Mouse (Mus musculus) stomach, embryonic 16.5 days (tissue): ENCODE data around the gene Btbd9. TPM values are rescaled to one million over a fixed set of nuclear protein-coding genes. Genes with fewer than 3 reads are reported as not detected.
A peak's percentile ranks its signal among the peaks of the same experiment; 100 is the strongest.
"Not testable (repeated sequence)": the region's sequence is repeated elsewhere in the genome, so short reads cannot be mapped to it uniquely, and the experiment has no call there.

Experiments used
- ATAC-seq: fragments of 200-750 bp; cut with Nextera tagmentation; 2 replicates; pipeline ENCODE4 v1.8.0; 2017; ENCODE audit warnings: moderate number of reproducible peaks, moderate TSS enrichment; ENCODE audit not compliant: insufficient read depth, low FRiP score
- H3K27ac ChIP-seq: fragments of 300-500 bp; sonication (generic); 2 replicates; pipeline ENCODE4 v1.5.1; 2014; ENCODE audit warnings: low read length
- H3K27me3 ChIP-seq: fragments of 300-500 bp; sonication (generic); 2 replicates; pipeline ENCODE4 v1.6.1; 2014; ENCODE audit warnings: low read length, control low read depth, mixed read lengths; ENCODE audit not compliant: control insufficient read depth, insufficient read depth
- H3K36me3 ChIP-seq: fragments of 300-500 bp; sonication (generic); 2 replicates; pipeline ENCODE4 v1.6.1; 2014; ENCODE audit warnings: low read length; ENCODE audit not compliant: control insufficient read depth, insufficient read depth
- H3K4me1 ChIP-seq: fragments of 300-500 bp; sonication (generic); 2 replicates; pipeline ENCODE4 v1.6.1; 2014; ENCODE audit warnings: low read length, control low read depth, mixed read lengths; ENCODE audit not compliant: control insufficient read depth, insufficient read depth
- H3K4me2 ChIP-seq: fragments of 300-500 bp; sonication (generic); 2 replicates; pipeline ENCODE4 v1.6.1; 2014; ENCODE audit warnings: low read depth, low read length, mixed read lengths
- H3K4me3 ChIP-seq: fragments of 300-500 bp; sonication (generic); replicated peaks from 2 replicates; pipeline ENCODE4 v1.5.1; 2014; ENCODE audit warnings: mild to moderate bottlenecking, low read length
- H3K9ac ChIP-seq: fragments of 300-500 bp; sonication (generic); 2 replicates; pipeline ENCODE4 v1.6.1; 2014; ENCODE audit warnings: low read length
- H3K9me3 ChIP-seq: fragments of 300-500 bp; sonication (generic); replicated peaks from 2 replicates; pipeline ENCODE4 v1.6.1; 2016; ENCODE audit warnings: low read length, control low read depth; ENCODE audit not compliant: control insufficient read depth
- WGBS: fragments of 180-500 bp; shearing (Covaris S2); extraction: QIAGEN DNeasy Blood & Tissue Kit; methylation state at CpG from one replicate; pipeline ENCODE4 v1.1.7; 2014; 5-methylcytosine and 5-hydroxymethylcytosine counted together
- polyA plus RNA-seq: library from polyadenylated mRNA; unstranded; fragments of >200 nt; fragmentation: Nextera tagmentation; extraction: Ambion mirVana; gene quantifications from 2 replicates; pipeline ENCODE4 v1.2.1, GENCODE M21; 2015

Btbd9 gene
- 51.6 and 52.0 TPM in 2 replicates for polyA plus RNA-seq

- peak within 1 kb of the TSS; percentile 80 for H3K9ac ChIP-seq
- no peaks in the 10 kb centered on the region for H3K27me3 ChIP-seq
- no peaks in the 10 kb centered on the region for H3K9me3 ChIP-seq
- H3K4me3 ChIP-seq, result peak within 1 kb of the TSS; percentile 68
- peaks cover 15% of the 10 kb centered on the region for H3K4me1 ChIP-seq
- ATAC-seq, result peak; percentile 91
- peak within 1 kb of the TSS; percentile 87 for H3K4me2 ChIP-seq
- H3K36me3 ChIP-seq, result no peaks in the 10 kb centered on the region
- WGBS, result under 1% methylated on average over 66 of the region's 94 CpGs
- H3K27ac ChIP-seq, result peak within 1 kb of the TSS; percentile 82
Measured at GRCm38 (mm10) chr17:30575941-30576773, at the start of gene Btbd9. Btbd9 (minus strand) TSS chr17:30576488.

GRCm38 (mm10) chr17:30624132-30624531, 47.8 kb upstream of the Btbd9 start, which contains the start of gene Dnah8:
Dnah8 (plus strand) TSS chr17:30624354.
- H3K9me3 ChIP-seq, H3K9ac ChIP-seq, H3K4me1 ChIP-seq, ATAC-seq, H3K27me3 ChIP-seq, H3K27ac ChIP-seq, H3K36me3 ChIP-seq, H3K4me2 ChIP-seq, H3K4me3 ChIP-seq: not testable (repeated sequence)
- no CpG with 5 or more reads among the region's 20 CpGs for WGBS

GRCm38 (mm10) chr17:30623200-30623599, 46.9 kb upstream of the Btbd9 start:
- Histone ChIP-seq H3K4me3 (no peak overlapping the region), H3K4me2 (no peak overlapping the region), H3K36me3 (no peaks in the 10 kb centered on the region), H3K27ac (no peak overlapping the region), H3K4me1 (no peaks in the 10 kb centered on the region), H3K9me3 (no peaks in the 10 kb centered on the region), H3K27me3 (no peaks in the 10 kb centered on the region), H3K9ac (no peak overlapping the region)
- whole genome bisulfite sequencing, result 89% methylated on average over 3 of the region's 3 CpGs
- ATAC-seq, result no peak

DNA sequence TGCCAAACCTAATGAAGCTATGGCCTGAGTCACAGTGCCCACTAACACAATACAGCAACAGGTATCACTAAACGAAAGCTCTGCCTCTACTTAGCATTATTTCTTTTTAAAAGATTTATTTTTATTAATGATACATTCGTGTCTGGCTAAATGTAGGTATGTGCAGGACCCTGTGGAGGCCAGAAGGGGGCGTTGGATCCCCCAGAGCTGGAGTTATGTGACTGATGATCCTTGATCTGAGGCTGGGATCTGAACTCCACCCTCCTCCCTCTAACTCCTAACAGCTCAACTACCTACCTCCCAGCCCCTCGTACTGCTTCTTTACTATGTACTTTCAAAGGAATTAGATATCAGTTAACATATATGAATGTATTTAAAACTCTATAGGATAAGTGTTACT, 45.2 kb upstream of the Btbd9 start:
- H3K9me3 ChIP-seq, result no peaks in the 10 kb centered on the region
- WGBS, result 70% methylated on average over 4 of the region's 4 CpGs

DNA sequence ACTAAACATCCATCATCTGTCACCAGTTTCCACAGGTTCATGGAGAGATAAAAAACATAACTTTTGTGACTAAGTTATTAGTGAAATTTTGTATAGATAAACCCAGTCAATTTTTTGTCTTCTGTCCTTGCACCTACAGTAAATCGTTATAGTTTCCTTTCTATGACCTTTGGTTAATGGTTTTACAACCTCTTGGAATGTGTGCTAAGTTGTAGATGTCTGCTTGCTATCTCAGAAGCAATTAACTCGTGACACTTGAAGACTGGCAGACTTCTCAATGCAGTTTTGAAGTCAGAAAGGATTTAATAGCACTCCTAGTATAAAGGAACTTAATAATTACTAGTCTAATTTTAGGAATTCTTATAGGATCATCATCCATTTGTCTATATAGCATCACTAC, 44.3 kb upstream of the Btbd9 start:
- WGBS, result 41% methylated on average over 2 of the region's 2 CpGs
- Histone ChIP-seq H3K4me1 (no peaks in the 10 kb centered on the region), H3K36me3 (no peaks in the 10 kb centered on the region), H3K27me3 (no peaks in the 10 kb centered on the region), H3K4me3 (no peak overlapping the region), H3K9ac (no peak overlapping the region), H3K4me2 (no peak overlapping the region), H3K9me3 (no peaks in the 10 kb centered on the region), H3K27ac (no peak overlapping the region)
- ATAC-seq, result no peak

More for the DNA sequence above, 45.2 kb upstream of the Btbd9 start:
- Histone ChIP-seq H3K9ac (no peak overlapping the region), H3K4me3 (no peak overlapping the region), H3K27ac (no peak overlapping the region), H3K4me1 (no peaks in the 10 kb centered on the region), H3K27me3 (no peaks in the 10 kb centered on the region), H3K4me2 (no peak overlapping the region), H3K36me3 (no peaks in the 10 kb centered on the region)
- ATAC-seq, result no peak

DNA sequence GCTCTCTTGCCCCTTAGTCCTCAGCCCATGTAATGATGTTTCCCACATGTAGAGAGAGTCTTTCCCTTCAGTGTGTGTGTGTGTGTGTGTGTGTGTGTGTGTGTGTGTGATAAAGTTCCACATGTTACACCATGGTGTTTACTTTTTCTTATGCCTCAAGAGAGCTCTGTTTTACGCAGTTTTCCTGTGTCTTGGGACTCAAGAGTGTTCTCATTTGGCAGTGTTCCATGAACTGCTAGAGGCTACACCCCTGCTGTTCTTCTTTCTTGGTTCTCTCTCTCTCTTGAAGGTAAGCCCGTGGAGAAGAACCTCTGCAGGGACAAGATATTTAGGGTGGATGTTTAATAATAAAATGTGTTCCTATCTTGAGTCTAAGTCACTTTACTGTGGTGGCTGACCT, 42.9 kb upstream of the Btbd9 start:
- 33% methylated on average over 2 of the region's 2 CpGs for WGBS

DNA sequence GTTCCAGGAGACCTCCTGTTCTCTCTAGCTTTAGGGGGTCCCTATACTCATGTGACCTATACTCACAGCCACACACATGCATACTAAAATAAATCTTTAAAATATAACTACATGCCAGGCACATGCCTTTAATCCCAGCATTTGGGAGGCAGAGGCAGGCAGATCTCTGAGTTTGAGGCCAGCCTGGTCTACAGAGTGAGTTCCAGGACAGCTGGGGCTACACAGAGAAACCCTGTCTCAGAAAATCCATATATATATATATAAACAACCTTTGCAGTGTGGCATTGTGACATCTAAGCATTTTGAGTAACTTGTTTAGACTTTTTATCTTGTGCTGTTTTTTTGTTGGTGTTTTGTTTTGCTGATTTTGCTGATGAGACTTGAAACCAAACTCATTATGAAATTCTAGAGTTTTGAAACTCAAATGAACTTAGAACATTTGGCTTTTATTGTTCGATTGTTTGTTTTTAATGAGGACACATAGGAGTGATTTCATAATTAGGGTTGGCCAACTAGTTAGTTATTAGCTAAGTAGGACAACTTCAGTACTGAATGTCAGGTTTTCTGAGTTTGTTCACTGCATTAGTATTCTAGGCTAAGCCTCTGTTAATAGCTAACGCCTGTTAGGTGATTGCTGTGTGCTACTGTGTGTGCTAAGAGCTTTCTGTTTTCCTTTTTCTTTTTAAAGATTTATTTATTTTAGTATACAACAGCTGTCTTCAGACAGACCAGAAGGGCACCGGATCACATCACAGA, 42.0 kb upstream of the Btbd9 start:
- no peaks in the 10 kb centered on the region for H3K4me1 ChIP-seq
- no peak overlapping the region for H3K4me3 ChIP-seq
- ATAC-seq, result no peak
- no peaks in the 10 kb centered on the region for H3K27me3 ChIP-seq
- no peak overlapping the region for H3K9ac ChIP-seq
- WGBS, result 72% methylated on average over 3 of the region's 3 CpGs
- no peak overlapping the region for H3K4me2 ChIP-seq
- H3K36me3 ChIP-seq, result no peaks in the 10 kb centered on the region
- H3K27ac ChIP-seq, result no peak overlapping the region
- no peaks in the 10 kb centered on the region for H3K9me3 ChIP-seq

More for the DNA sequence above, 42.9 kb upstream of the Btbd9 start:
- ATAC-seq, result no peak
- Histone ChIP-seq H3K36me3 (no peaks in the 10 kb centered on the region), H3K27ac (no peak overlapping the region), H3K9me3 (no peaks in the 10 kb centered on the region), H3K27me3 (no peaks in the 10 kb centered on the region), H3K4me2 (no peak overlapping the region), H3K4me1 (no peaks in the 10 kb centered on the region), H3K4me3 (no peak overlapping the region), H3K9ac (no peak overlapping the region)

DNA sequence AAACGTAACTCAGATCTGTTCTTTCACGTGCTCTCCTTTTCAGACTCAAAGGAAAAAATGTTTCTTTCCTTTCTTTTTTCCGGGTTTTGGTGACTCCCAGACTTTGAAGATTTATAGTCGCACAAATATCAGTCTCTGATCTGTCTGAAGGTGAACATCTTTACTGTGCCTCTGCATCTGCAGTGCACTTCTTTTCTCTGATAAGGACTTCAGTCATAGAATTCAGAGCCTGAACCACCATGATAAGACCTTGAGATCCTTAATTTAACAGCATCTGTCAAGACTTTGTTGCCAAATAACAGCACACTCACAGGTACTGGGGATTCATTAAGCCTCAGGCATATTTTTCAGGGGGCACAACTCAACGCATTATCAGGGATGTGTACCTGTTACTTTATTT, 39.9 kb upstream of the Btbd9 start:
- no peak overlapping the region for H3K4me3 ChIP-seq
- H3K4me2 ChIP-seq, result no peak overlapping the region
- no peak for ATAC-seq
- H3K9ac ChIP-seq, result no peak overlapping the region
- no peaks in the 10 kb centered on the region for H3K36me3 ChIP-seq
- no peaks in the 10 kb centered on the region for H3K9me3 ChIP-seq
- H3K27ac ChIP-seq, result no peak overlapping the region
- WGBS, result 92% methylated on average over 5 of the region's 5 CpGs
- H3K27me3 ChIP-seq, result no peaks in the 10 kb centered on the region
- H3K4me1 ChIP-seq, result peaks cover 3% of the 10 kb centered on the region

GRCm38 (mm10) chr17:30613350-30613749, 37.1 kb upstream of the Btbd9 start:
- Histone ChIP-seq H3K9ac (no peak overlapping the region), H3K27ac (no peak overlapping the region), H3K4me1 (peaks cover 6% of the 10 kb centered on the region), H3K4me3 (no peak overlapping the region), H3K27me3 (no peaks in the 10 kb centered on the region), H3K9me3 (no peaks in the 10 kb centered on the region), H3K4me2 (no peak overlapping the region), H3K36me3 (no peaks in the 10 kb centered on the region)
- no peak for ATAC-seq
